8 mouse cellular contexts compared by ENCODE assay signal in the genomic region with DNA sequence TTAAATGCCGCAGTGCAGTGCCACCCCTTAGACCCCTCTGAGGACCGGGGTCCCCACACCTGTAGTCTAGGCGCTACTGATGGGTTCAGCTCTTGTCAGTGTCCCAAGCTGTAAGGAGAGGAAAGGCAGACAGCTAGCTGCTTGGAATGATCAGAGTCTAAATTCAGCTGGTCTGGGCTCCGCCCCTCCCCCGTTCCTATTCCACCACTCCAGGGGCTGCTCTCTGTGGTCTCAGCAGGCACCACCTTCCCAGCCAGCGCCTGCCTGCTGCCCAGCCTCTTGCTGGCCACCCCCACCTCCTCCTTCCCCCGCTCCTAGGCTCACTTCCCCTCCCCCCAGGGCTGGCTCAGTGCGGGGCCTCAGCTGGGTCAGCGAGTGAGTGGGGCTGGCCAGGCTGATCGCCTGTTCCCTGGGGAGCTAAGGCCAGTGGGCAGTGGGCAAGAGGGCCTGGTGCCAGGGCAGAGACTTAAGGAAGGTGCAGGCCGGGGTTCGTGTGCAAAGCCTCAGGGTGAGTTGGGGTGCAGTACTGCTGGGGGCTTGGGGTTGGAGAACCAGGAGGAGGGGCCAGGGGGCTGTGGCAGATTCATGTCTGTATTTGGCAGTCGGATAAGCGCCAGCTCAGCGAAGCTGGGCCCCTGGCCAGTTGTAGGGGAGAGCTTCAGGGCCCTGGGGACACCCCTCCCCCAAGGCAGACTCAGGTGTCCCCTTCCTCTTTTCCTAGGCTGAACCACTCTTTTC. TPM values are rescaled to one million over a fixed set of nuclear protein-coding genes. Genes with fewer than 3 reads are reported as not detected.
A peak's percentile ranks its signal among the peaks of the same experiment; 100 is the strongest.
DNase-seq lines count a peak whose midpoint lies in the region; ATAC-seq and TF ChIP-seq lines count a peak whose summit lies in the region.

No protein-coding gene starts in this region.

- 0 out of 2 replicates have a peak, but pooled peaks have one; percentile 17 for ATAC-seq in granulocyte monocyte progenitor cell, adult 5-6 weeks (replicated peaks; ENCODE audit: poor library complexity, severe bottlenecking)
- peak; percentile 82 for ATAC-seq in intestine, embryonic 15.5 days
- peak; percentile 89 for ATAC-seq in lung, embryonic 15.5 days (ENCODE audit: borderline replicate concordance, extremely low read depth, low FRiP score, low TSS enrichment)
- ATAC-seq in erythroid progenitor cell, adult 5-6 weeks (replicated peaks; ENCODE audit: low FRiP score, poor library complexity, severe bottlenecking) = no peak

- no peak for TF ChIP-seq CTCF in lung, adult 2 months (IDR thresholded peaks at IDR 0.05; ENCODE audit: insufficient read depth, low read length)
- TF ChIP-seq CTCF in small intestine, adult 2 months (IDR thresholded peaks at IDR 0.05; ENCODE audit: extremely low read depth, insufficient read length, insufficient replicate concordance, low read depth, low read length) = no peak

- peak overlapping the region; percentile 15 for H3K4me3 ChIP-seq in lung, adult 2 months (replicated peaks; ENCODE audit: extremely low read depth, low read depth, low read length)
- peak overlapping the region; percentile 20; the same call in 1 of the 2 replicates for H3K4me3 ChIP-seq in intestine, embryonic 15.5 days (replicated peaks)
- H3K4me3 ChIP-seq in lung, embryonic 15.5 days = peak overlapping the region; percentile 35
- H3K4me3 ChIP-seq in small intestine, adult 2 months (ENCODE audit: low read depth, low read length) = peak overlapping the region; percentile 28; the same call in 1 of the 2 replicates

- 14% methylated on average over 15 of the region's 15 CpGs for WGBS in lung, adult 2 months
- WGBS in intestine, embryonic 15.5 days = 14% methylated on average over 15 of the region's 15 CpGs
- WGBS in lung, embryonic 15.5 days = 3% methylated on average over 15 of the region's 15 CpGs
- 34% methylated on average over 15 of the region's 15 CpGs for WGBS in small intestine, adult 2 months

- no peaks in the 10 kb centered on the region for H3K27me3 ChIP-seq in intestine, embryonic 15.5 days (replicated peaks)
- no peaks in the 10 kb centered on the region for H3K27me3 ChIP-seq in lung, embryonic 15.5 days
- H3K27me3 ChIP-seq in small intestine, adult 2 months (ENCODE audit: control insufficient read depth, insufficient read depth, low read length) = no peaks in the 10 kb centered on the region

- H3K36me3 ChIP-seq in intestine, embryonic 15.5 days = peaks cover 12% of the 10 kb centered on the region; the same call in 1 of the 2 replicates
- H3K36me3 ChIP-seq in lung, embryonic 15.5 days = peaks cover 19% of the 10 kb centered on the region
- H3K36me3 ChIP-seq in small intestine, adult 2 months (ENCODE audit: control insufficient read depth, insufficient read depth, low read length) = no peaks in the 10 kb centered on the region

- H3K4me1 ChIP-seq in lung, adult 2 months (ENCODE audit: control insufficient read depth, insufficient read depth, low read length) = 0 out of 2 replicates have a peak, but pooled peaks cover 2% of the 10 kb centered on the region
- peaks cover 25% of the 10 kb centered on the region for H3K4me1 ChIP-seq in intestine, embryonic 15.5 days (replicated peaks)
- H3K4me1 ChIP-seq in lung, embryonic 15.5 days = peaks cover 29% of the 10 kb centered on the region
- no peaks in the 10 kb centered on the region for H3K4me1 ChIP-seq in small intestine, adult 2 months (ENCODE audit: control insufficient read depth, insufficient read depth, insufficient read length, low read length)

- no peak for DNase-seq in lung, adult 2 months
- no peak for DNase-seq in lung, postnatal 25 days (ENCODE audit: low spot score)
- peak; percentile 88 for DNase-seq in embryo, embryonic 10.5 days (ENCODE audit: low spot score)

- H3K9me3 ChIP-seq in intestine, embryonic 15.5 days = no peaks in the 10 kb centered on the region
- H3K9me3 ChIP-seq in lung, embryonic 15.5 days = no peaks in the 10 kb centered on the region

- TF ChIP-seq POLR2A in lung, adult 2 months (IDR thresholded peaks at IDR 0.05; ENCODE audit: borderline replicate concordance, extremely low read depth, low read depth, low read length) = no peak
- no peak for TF ChIP-seq POLR2A in small intestine, adult 2 months (IDR thresholded peaks at IDR 0.05; ENCODE audit: low read depth, low read length)

- peak overlapping the region; percentile 52 for H3K4me2 ChIP-seq in intestine, embryonic 15.5 days (replicated peaks)
- H3K4me2 ChIP-seq in lung, embryonic 15.5 days = peak overlapping the region; percentile 58

- H3K9ac ChIP-seq in intestine, embryonic 15.5 days = peak overlapping the region; percentile 42
- peak overlapping the region; percentile 34 for H3K9ac ChIP-seq in lung, embryonic 15.5 days

- peak overlapping the region; percentile 86 for H3K27ac ChIP-seq in intestine, embryonic 15.5 days
- peak overlapping the region; percentile 92 for H3K27ac ChIP-seq in lung, embryonic 15.5 days
- H3K27ac ChIP-seq in small intestine, adult 2 months (ENCODE audit: insufficient read depth, low read depth, low read length) = peak overlapping the region; percentile 34

RNA-seq across cellular contexts. Expression of a gene that starts 24.8 kb away (rescaled TPM):
- polyA plus RNA-seq in lung, adult 2 months (2012; rRNA removed) = 31.5 and 35.0 TPM in 2 replicates
- not detected in 2 replicates for total RNA-seq in granulocyte monocyte progenitor cell, adult 5-6 weeks (2014; fragmentation: Nextera tagmentation)
- total RNA-seq in granulocyte monocyte progenitor cell, adult 5-6 weeks (2017) = 0.05 TPM in 1 of 2 replicates, not detected in the other
- polyA plus RNA-seq in intestine, embryonic 15.5 days (2015; fragmentation: Nextera tagmentation; extraction: Ambion mirVana) = 35.6 and 39.3 TPM in 2 replicates
- polyA plus RNA-seq in lung, embryonic 15.5 days (2015; fragmentation: Nextera tagmentation; extraction: Ambion mirVana) = 41.6 and 42.8 TPM in 2 replicates
- polyA plus RNA-seq in small intestine, adult 2 months (2012; rRNA removed) = 21.5 and 23.2 TPM in 2 replicates
- total RNA-seq in erythroid progenitor cell, adult 5-6 weeks (2015; ENCODE audit: low replicate concordance) = not detected in 2 replicates
- total RNA-seq in erythroid progenitor cell, adult 5-6 weeks (2017; ENCODE audit: low replicate concordance) = 0.13 TPM in 1 of 2 replicates, not detected in the other

RNA-seq across cellular contexts. Expression of a gene that starts 35.8 kb away (rescaled TPM):
- polyA plus RNA-seq in lung, adult 2 months (2012; rRNA removed) = 106 and 125 TPM in 2 replicates
- total RNA-seq in granulocyte monocyte progenitor cell, adult 5-6 weeks (2014; fragmentation: Nextera tagmentation) = 118 and 133 TPM in 2 replicates
- total RNA-seq in granulocyte monocyte progenitor cell, adult 5-6 weeks (2017) = 85.1 and 88.3 TPM in 2 replicates
- 98.9 and 103 TPM in 2 replicates for polyA plus RNA-seq in intestine, embryonic 15.5 days (2015; fragmentation: Nextera tagmentation; extraction: Ambion mirVana)
- 80.3 and 88.5 TPM in 2 replicates for polyA plus RNA-seq in lung, embryonic 15.5 days (2015; fragmentation: Nextera tagmentation; extraction: Ambion mirVana)
- polyA plus RNA-seq in small intestine, adult 2 months (2012; rRNA removed) = 121 and 187 TPM in 2 replicates
- total RNA-seq in erythroid progenitor cell, adult 5-6 weeks (2015; ENCODE audit: low replicate concordance) = 17.6 and 23.1 TPM in 2 replicates
- total RNA-seq in erythroid progenitor cell, adult 5-6 weeks (2017; ENCODE audit: low replicate concordance) = 3.6 and 10.8 TPM in 2 replicates

RNA-seq across cellular contexts. Expression of a gene that starts 39.8 kb away (rescaled TPM):
- polyA plus RNA-seq in lung, adult 2 months (2012; rRNA removed) = 107 and 185 TPM in 2 replicates
- total RNA-seq in granulocyte monocyte progenitor cell, adult 5-6 weeks (2014; fragmentation: Nextera tagmentation) = not detected in 2 replicates
- not detected in 2 replicates for total RNA-seq in granulocyte monocyte progenitor cell, adult 5-6 weeks (2017)
- polyA plus RNA-seq in intestine, embryonic 15.5 days (2015; fragmentation: Nextera tagmentation; extraction: Ambion mirVana) = 105 and 111 TPM in 2 replicates
- 57.1 and 59.5 TPM in 2 replicates for polyA plus RNA-seq in lung, embryonic 15.5 days (2015; fragmentation: Nextera tagmentation; extraction: Ambion mirVana)
- polyA plus RNA-seq in small intestine, adult 2 months (2012; rRNA removed) = 152 and 216 TPM in 2 replicates
- not detected in 2 replicates for total RNA-seq in erythroid progenitor cell, adult 5-6 weeks (2015; ENCODE audit: low replicate concordance)
- total RNA-seq in erythroid progenitor cell, adult 5-6 weeks (2017; ENCODE audit: low replicate concordance) = not detected in 2 replicates

RNA-seq across cellular contexts. Expression of a gene that starts 50.3 kb away (rescaled TPM):
- polyA plus RNA-seq in lung, adult 2 months (2012; rRNA removed) = 0.05 TPM in 1 of 2 replicates, not detected in the other
- not detected in 2 replicates for total RNA-seq in granulocyte monocyte progenitor cell, adult 5-6 weeks (2014; fragmentation: Nextera tagmentation)
- total RNA-seq in granulocyte monocyte progenitor cell, adult 5-6 weeks (2017) = not detected in 2 replicates
- 2.6 and 2.7 TPM in 2 replicates for polyA plus RNA-seq in intestine, embryonic 15.5 days (2015; fragmentation: Nextera tagmentation; extraction: Ambion mirVana)
- polyA plus RNA-seq in lung, embryonic 15.5 days (2015; fragmentation: Nextera tagmentation; extraction: Ambion mirVana) = 0.26 and 0.30 TPM in 2 replicates
- polyA plus RNA-seq in small intestine, adult 2 months (2012; rRNA removed) = 0.05 TPM in 1 of 2 replicates, not detected in the other
- not detected in 2 replicates for total RNA-seq in erythroid progenitor cell, adult 5-6 weeks (2015; ENCODE audit: low replicate concordance)
- total RNA-seq in erythroid progenitor cell, adult 5-6 weeks (2017; ENCODE audit: low replicate concordance) = not detected in 2 replicates

Comparison
In these comparisons a context has a peak if more than half of its experiments do, and no peak if none do; other contexts are left out.
1. H3K27ac ChIP-seq: peak in every context shown above with its lines; median percentile 92 in lung, embryonic 15.5 days; 86 in intestine, embryonic 15.5 days; 34 in small intestine, adult 2 months.